Mouse (Mus musculus) spleen, adult 2 months (tissue): ENCODE data around the gene Adam22. TPM values are rescaled to one million over a fixed set of nuclear protein-coding genes. Genes with fewer than 3 reads are reported as not detected.

Experiments used
- DNase-seq, 2 experiments: peaks; one replicate each; pipeline versions ENCODE4 v3.0.0 to v3.0.0-alpha.2; 2012 to 2021; ENCODE audit warnings: low spot score in 2 of 2, low read depth in 1 of 2
- H3K27ac ChIP-seq: fragments of 200-500 bp; 2 replicates; pipeline ENCODE4 v1.5.1; 2012; ENCODE audit warnings: low read length, inconsistent platforms; ENCODE audit not compliant: insufficient read depth
- H3K27me3 ChIP-seq: fragments of 200-500 bp; 2 replicates; pipeline ENCODE4 v1.6.1; 2012; ENCODE audit warnings: mild to moderate bottlenecking, moderate library complexity, low read length, inconsistent platforms; ENCODE audit not compliant: control insufficient read depth, insufficient read depth
- H3K36me3 ChIP-seq: fragments of 200-500 bp; 2 replicates; pipeline ENCODE4 v1.6.1; 2012; ENCODE audit warnings: mild to moderate bottlenecking, low read length, inconsistent platforms; ENCODE audit not compliant: control insufficient read depth, insufficient read depth
- H3K4me1 ChIP-seq: fragments of 200-500 bp; 2 replicates; pipeline ENCODE4 v1.6.1; 2011; ENCODE audit warnings: inconsistent platforms; ENCODE audit not compliant: control insufficient read depth, insufficient read depth, insufficient read length
- H3K4me3 ChIP-seq: fragments of 200-500 bp; 2 replicates; pipeline ENCODE4 v1.5.1; 2011; ENCODE audit warnings: mild to moderate bottlenecking, inconsistent platforms; ENCODE audit not compliant: insufficient read depth, insufficient read length; ENCODE audit errors: extremely low read depth
- CTCF ChIP-seq: fragments of 200-500 bp; IDR thresholded peaks from 2 replicates; pipeline ENCODE4 v1.5.1; 2011; ENCODE audit warnings: mild to moderate bottlenecking, inconsistent platforms; ENCODE audit not compliant: insufficient read depth, insufficient read length, insufficient replicate concordance; ENCODE audit errors: extremely low read depth
- POLR2A ChIP-seq: fragments of 200-500 bp; IDR thresholded peaks from 2 replicates; pipeline ENCODE4 v1.6.1; 2011; ENCODE audit warnings: low read depth, low read length, inconsistent platforms
- WGBS: fragments of 180-500 bp; shearing (Covaris S2); methylation state at CpG from one replicate; pipeline ENCODE4 v1.1.7; 2018; 5-methylcytosine and 5-hydroxymethylcytosine counted together
- polyA plus RNA-seq: library from polyadenylated mRNA; depleted of rRNA; stranded (reverse); fragments of >200 nt; gene quantifications from 2 replicates; pipeline ENCODE4 v1.2.3, GENCODE M21; 2012

Gene Adam22
- polyA plus RNA-seq, 1 experiment, result 1.1 TPM

DNA sequence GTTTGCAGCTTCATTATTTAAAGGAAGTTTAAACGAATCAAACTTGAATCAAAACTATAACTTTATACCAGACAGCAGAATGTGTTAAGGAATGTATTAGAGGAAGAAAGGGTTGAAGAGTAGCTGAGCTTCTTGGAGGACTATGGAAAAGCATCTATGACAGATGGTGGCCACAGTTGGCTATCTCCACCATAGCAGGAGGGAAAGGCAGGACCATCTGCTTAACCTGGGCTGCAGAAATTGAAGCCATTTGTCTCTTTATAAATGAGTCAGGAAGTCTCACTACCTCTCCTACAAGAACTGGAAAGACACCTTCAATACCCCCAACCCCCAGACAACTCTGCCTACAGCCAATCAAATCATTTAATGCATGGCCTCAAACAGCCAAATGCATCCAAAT, 272.3 kb downstream of the Adam22 start:
- no peaks in the 10 kb centered on the region for H3K4me1 ChIP-seq
- no peaks in the 10 kb centered on the region for H3K27me3 ChIP-seq
- TF ChIP-seq CTCF (no peak), POLR2A (no peak)
- H3K27ac ChIP-seq, result no peak overlapping the region
- DNase-seq, result no peak
- H3K4me3 ChIP-seq, result no peak overlapping the region
- WGBS, result 90% methylated on average over 1 of the region's 1 CpGs
- no peaks in the 10 kb centered on the region for H3K36me3 ChIP-seq

DNA sequence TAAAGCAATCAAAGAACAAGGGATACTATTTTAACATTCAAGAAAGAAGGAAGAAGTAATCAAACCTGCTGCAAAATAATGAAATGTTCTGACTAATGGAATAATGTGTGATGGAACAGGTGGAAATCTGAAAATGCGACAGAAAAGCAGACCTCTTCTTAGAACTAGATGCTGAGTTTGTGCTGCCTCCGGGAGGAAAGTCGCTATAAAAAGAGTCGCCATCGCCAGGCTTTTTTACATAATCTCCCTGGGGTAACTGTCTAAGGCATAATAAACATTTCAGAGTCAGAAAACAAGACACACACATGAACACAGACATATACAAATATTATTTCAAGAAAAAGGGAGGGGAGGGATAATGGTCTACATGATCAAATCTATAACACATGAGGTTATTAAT, 273.0 kb downstream of the Adam22 start:
- 94% methylated on average over 5 of the region's 5 CpGs for WGBS
- TF ChIP-seq CTCF, result no peak
- no peak for TF ChIP-seq POLR2A
- Histone ChIP-seq H3K4me3 (no peak overlapping the region), H3K4me1 (no peaks in the 10 kb centered on the region), H3K36me3 (no peaks in the 10 kb centered on the region), H3K27me3 (no peaks in the 10 kb centered on the region), H3K27ac (no peak overlapping the region)
- DNase-seq, result no peak

DNA sequence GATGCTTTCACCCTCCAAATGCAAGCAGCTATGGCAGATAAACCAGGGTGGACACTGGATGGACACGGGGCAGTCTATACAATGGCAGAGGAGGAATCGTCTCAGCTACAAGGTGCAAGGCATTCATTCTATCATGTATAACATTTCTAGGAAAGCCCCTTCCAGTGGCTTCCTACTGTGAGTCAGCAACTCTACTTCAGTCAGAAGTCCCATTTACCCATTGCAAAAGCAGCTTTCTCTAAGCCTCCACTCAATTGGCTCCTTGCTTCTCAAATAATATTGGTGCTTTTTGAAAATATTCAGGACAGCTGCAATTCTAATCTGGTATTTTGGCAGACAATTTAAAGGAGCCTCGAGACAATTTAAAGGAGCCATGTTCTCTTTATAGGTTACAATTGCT, 279.8 kb downstream of the Adam22 start:
- 54% methylated on average over 3 of the region's 3 CpGs for whole genome bisulfite sequencing
- H3K36me3 ChIP-seq, result no peaks in the 10 kb centered on the region

DNA sequence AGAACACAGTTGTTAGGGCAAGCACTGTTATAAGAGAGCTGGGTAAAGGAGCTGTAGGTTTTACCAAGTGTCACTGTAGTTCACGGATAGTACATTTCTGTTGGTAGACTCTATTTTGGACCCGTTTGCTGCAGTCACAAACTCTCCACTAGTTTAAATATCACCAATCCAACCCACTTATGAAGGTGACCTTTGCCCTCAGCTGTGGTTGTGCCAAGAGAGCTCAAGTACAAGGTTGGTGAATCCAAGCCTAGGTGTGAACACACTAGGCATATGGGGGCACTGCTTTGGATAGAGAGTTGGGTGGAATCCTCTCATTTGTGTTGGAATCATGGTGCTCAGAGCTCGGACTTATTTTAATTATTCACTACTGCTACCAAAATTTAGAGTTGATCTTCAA, 282.3 kb downstream of the Adam22 start:
- WGBS, result 83% methylated on average over 3 of the region's 3 CpGs
- no peaks in the 10 kb centered on the region for H3K36me3 ChIP-seq
- no peak for DNase-seq
- H3K27ac ChIP-seq, result no peak overlapping the region
- H3K4me3 ChIP-seq, result no peak overlapping the region
- H3K4me1 ChIP-seq, result no peaks in the 10 kb centered on the region
- H3K27me3 ChIP-seq, result no peaks in the 10 kb centered on the region
- no peak for TF ChIP-seq POLR2A
- no peak for TF ChIP-seq CTCF

More for the DNA sequence above, 279.8 kb downstream of the Adam22 start:
- DNase-seq, result no peak
- no peak overlapping the region for H3K27ac ChIP-seq
- H3K4me3 ChIP-seq, result no peak overlapping the region
- no peaks in the 10 kb centered on the region for H3K27me3 ChIP-seq
- H3K4me1 ChIP-seq, result no peaks in the 10 kb centered on the region
- TF ChIP-seq POLR2A, result no peak
- no peak for TF ChIP-seq CTCF

DNA sequence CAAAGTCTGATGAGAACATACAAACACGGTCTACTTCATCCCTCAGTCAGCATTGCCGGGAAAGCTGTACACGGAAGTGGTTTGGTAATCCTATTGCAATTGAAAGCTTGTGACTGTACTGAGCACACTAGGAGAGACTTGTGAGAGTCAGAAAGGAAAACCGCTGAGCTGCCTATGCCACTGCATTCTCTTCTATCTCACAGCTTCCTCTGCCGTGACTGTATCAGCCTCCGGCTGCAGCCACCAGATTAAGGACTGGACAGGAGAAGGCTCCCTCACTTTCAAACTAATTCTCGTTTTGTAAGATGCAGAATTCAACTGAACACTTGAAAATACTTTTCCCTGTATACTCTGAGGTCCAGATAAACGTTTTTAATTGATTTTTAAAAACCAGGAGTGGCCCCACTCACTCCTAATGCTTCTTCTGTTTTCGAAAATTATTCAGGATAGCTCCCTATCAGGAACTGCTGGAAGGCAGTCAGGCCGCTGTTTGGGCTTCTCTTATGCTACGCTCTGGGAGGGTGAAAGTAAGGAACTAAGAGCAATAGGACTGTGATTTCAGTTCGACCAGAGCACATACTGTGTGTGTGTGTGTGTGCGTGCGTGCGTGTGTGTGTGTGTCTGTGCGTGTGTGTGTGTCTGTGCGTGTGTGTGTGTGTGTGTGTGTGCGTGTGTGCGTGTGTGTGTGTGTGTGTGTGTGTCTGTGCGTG, 285.0 kb downstream of the Adam22 start:
- 82% methylated on average over 20 of the region's 20 CpGs for WGBS
- no peak overlapping the region for H3K4me3 ChIP-seq
- TF ChIP-seq CTCF (no peak), POLR2A (no peak)

DNA sequence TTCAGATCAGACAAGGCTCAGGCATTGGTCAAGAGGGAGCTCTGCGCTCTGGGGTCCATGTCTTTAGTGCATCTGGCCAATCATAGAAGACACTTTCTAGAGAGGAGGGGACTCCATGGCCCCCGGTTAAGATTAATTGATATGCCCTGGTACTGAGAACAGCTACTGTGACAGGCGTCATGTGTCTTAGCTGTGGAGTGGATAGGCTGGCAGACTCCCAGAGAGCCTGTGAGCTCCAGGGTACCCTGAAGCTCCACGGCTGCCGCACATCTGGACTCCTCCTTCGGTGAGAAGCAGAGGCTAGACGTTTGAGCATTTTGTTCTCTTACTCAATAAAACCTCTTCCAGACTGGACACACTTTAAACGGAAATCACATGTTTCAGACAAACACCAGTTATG, 290.5 kb downstream of the Adam22 start:
- Histone ChIP-seq H3K27ac (no peak overlapping the region), H3K4me3 (no peak overlapping the region), H3K36me3 (peaks cover 2% of the 10 kb centered on the region; the same call in 1 of the 2 replicates), H3K4me1 (no peaks in the 10 kb centered on the region), H3K27me3 (no peaks in the 10 kb centered on the region)
- WGBS, result 91% methylated on average over 8 of the region's 8 CpGs
- DNase-seq, result no peak
- TF ChIP-seq POLR2A (no peak), CTCF (no peak)

More for the DNA sequence above, 285.0 kb downstream of the Adam22 start:
- no peak overlapping the region for H3K27ac ChIP-seq
- H3K36me3 ChIP-seq, result no peaks in the 10 kb centered on the region
- H3K27me3 ChIP-seq, result no peaks in the 10 kb centered on the region
- no peak for DNase-seq
- H3K4me1 ChIP-seq, result no peaks in the 10 kb centered on the region

DNA sequence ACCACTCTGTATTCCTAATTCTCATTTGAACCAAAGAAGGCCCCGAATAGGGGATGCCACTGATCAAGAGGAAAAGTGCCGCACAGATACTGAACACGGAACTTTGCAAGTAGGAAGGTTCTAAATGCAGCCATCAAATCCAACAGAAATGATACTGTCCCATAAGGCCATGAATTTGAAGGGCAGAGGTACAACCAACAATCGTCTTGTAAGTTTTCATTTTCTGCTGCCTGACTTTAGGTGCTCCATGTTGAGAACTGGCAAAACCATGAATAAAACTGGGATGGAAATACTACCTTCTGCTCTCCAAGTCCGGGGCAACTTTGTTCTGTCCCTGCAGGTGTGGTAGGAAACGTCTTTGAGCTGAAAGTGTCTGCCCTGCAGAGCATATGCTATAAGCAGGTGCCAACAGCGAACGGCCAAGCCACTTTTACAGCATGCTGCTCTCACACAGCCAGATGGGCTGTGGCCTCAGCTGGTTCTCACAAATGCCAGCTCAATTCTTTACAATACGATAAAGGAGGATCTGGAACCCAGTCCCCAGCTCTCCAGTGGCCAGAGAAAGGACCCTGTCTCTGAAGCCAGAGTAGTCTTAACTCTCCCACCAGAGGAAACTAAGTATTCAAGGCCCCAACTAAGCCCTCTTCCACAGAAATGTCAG, 293.9 kb downstream of the Adam22 start:
- Histone ChIP-seq H3K27me3 (no peaks in the 10 kb centered on the region), H3K27ac (no peak overlapping the region), H3K4me1 (no peaks in the 10 kb centered on the region), H3K36me3 (peaks cover 10% of the 10 kb centered on the region), H3K4me3 (no peak overlapping the region)
- no peak for DNase-seq
- 92% methylated on average over 9 of the region's 9 CpGs for WGBS
- no peak for TF ChIP-seq CTCF
- TF ChIP-seq POLR2A, result no peak
